Mouse (Mus musculus): ENCODE measurements around the gene Mef2a.

Gene Mef2a

GRCm38 (mm10) chr7:67372729-67373583, at the start of gene Mef2a:
Gene Mef2a, minus strand, starts transcription at chr7:67372858.
- ChIA-PET POLR2A (no interaction called here), CTCF (interaction anchor here in 1 of 4 experiments (0.5 kb wide), 1 partner anchor 15 kb away, joined by 3 read pairs; no protein-coding TSS in a partner anchor)

GRCm38 (mm10) chr7:67421476-67422186, 49.0 kb upstream of the Mef2a start:
- POLR2A ChIA-PET = no interaction called here
- CTCF ChIA-PET = no interaction called here

DNA sequence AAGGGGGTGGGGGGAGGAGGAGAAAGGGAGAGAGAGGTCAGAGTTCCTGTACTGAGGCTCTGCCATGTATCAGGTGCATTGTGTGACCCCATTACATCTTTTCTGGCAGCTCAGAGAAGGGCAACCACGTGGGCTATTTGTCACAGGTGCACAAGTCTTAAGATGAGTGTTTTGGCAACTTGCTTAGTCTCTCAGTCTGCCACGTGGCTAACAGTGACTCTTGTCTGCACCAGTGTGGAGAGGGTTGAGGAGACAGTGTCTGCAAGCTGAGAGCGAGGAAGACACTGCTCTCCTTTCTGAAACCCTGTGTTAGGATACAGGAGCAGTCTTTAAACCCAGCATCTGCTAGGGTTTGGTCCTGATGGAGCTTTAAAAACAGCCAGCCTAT, 48.4 kb upstream of the Mef2a start:
- CTCF ChIA-PET = no interaction called here

GRCm38 (mm10) chr7:67419591-67420314, 47.1 kb upstream of the Mef2a start:
- ChIA-PET POLR2A (interaction anchor here in 1 of 4 experiments (0.7 kb wide), 1 partner anchor 633 kb away, joined by 3 read pairs; no protein-coding TSS in a partner anchor), CTCF (interaction anchor here in 1 of 4 experiments (0.6 kb wide), 1 partner anchor 303 kb away, joined by 3 read pairs; no protein-coding TSS in a partner anchor)

More for the DNA sequence above, 48.4 kb upstream of the Mef2a start:
- POLR2A ChIA-PET = no interaction called here

DNA sequence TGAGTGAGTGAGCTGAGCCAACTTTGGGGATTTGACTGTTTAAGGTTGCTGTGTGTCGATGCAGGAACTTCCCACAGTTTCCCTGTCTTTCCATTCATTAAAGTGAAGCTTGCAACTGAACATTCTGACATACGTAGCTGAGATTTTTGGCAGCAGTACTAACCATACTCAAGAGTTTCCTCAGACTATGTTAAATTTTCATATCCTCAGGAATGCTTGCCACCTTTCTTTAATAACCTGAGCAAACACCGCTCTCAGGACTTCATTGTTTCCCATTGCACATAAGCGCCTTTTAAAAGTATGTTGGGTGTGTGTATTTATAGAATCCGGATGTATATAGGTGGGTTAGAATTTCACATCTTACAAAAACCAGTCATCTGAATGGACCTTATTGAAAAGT, 45.5 kb upstream of the Mef2a start:
- ChIA-PET CTCF (no interaction called here), POLR2A (interaction anchor here in 2 of 4 experiments (0.5 to 1.1 kb wide), 3 partner anchors 28 to 227 kb away, joined by 3 to 4 read pairs (median 3); partner anchors contain the start of gene Lrrc28 (in 1 of the 2))

DNA sequence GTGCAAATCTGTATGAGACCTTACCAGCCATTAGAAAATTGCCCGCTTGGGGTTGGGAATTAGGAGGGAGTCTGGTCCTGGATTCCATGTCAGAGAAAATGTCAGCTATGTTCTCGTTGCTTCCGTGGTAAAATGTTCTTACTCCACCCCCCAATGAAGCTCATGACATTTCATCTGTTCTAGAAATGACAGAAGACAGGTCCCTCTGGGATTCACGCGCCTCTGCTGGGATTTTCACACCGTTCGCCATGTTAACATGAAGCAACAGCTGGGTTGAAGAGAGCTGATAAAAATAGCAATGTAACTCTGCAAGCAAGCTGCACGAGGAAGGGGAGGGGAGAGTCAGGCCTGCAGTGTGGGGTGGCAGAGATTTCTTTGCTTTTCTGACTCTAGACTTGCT, 42.1 kb upstream of the Mef2a start:
- ChIA-PET POLR2A (interaction anchor here in 1 of 4 experiments (0.7 kb wide), 2 partner anchors 391 to 861 kb away, joined by 4 to 7 read pairs; no protein-coding TSS in a partner anchor), CTCF (interaction anchor here in 1 of 4 experiments (0.6 kb wide), 1 partner anchor 980 kb away, joined by 4 read pairs; no protein-coding TSS in a partner anchor)

DNA sequence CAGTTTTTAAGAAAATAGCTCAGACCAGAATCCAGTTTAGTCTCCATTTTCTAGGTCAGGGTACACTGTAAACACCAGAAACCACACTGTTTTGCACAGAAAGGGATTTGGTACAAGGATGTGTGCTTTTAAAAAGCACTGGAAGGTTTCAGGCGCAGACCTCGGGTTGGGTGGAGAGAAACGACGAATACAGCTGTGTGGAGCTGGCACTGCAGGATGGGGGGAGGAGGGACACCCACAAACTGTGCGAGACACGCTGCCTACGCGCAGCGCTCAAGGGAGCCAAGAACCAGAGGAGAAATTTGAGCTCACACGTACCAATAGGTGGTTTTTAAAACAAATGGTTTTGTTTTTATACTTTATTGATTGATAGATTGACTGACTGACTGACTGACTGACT, 40.0 kb upstream of the Mef2a start:
- CTCF ChIA-PET = no interaction called here
- POLR2A ChIA-PET = no interaction called here

DNA sequence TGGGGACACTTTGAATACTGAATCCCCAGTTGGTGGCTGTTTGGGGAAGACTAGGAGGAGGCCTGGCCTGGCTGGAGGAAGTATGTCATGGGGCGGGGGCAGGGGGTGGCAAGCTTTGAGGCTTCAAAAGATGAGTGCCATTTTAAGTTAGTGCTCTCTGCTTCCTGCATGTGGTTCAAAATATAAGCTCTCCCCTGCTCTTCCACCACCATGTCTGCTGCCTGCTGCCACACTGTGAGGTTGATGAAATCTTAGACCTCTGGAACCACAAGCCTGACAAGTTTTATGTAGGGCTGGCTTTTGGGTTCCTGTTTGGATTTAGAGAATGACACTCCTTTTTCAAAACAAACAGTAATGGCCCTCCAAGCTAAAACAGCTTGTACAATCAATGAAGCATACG, 34.4 kb upstream of the Mef2a start:
- POLR2A ChIA-PET = no interaction called here
- CTCF ChIA-PET = no interaction called here

- CTCF ChIA-PET = no interaction called here
- POLR2A ChIA-PET = no interaction called here
These were observed 31.5 kb upstream of the Mef2a start for GRCm38 (mm10) chr7:67404176-67404575.

DNA sequence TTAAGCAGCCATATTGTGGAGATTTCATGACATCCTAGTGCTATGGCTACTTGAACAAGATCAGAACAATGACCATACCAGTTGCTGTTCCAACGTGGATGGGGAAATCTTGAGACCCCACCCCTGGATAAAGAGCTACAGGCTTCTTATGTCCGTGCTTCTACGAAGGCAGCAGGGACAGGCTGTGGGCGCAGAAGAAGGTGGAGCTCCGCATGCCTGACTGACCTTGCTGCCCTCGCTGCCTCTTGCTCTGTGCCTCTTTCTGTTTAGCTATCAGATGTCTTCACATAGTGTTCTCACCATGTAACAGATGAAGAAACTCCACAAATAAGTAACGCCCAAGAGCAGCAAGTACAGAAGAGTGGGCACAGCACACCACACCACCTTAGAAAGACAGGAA, 29.7 kb upstream of the Mef2a start:
- ChIA-PET POLR2A (no interaction called here), CTCF (no interaction called here)

GRCm38 (mm10) chr7:67401379-67401778, 28.7 kb upstream of the Mef2a start:
- ChIA-PET POLR2A (no interaction called here), CTCF (no interaction called here)

- ChIA-PET POLR2A (no interaction called here), CTCF (no interaction called here)
These were observed 18.1 kb upstream of the Mef2a start for GRCm38 (mm10) chr7:67390760-67391159.

- ChIA-PET POLR2A (no interaction called here), CTCF (no interaction called here)
These were observed 17.4 kb upstream of the Mef2a start for GRCm38 (mm10) chr7:67390095-67390494.

GRCm38 (mm10) chr7:67384942-67385872, 12.5 kb upstream of the Mef2a start:
- POLR2A ChIA-PET = interaction anchor here in 2 of 4 experiments (0.6 to 1.0 kb wide), 3 partner anchors 11 to 330 kb away, joined by 3 to 5 read pairs (median 3); no protein-coding TSS in a partner anchor
- CTCF ChIA-PET = no interaction called here

- ChIA-PET POLR2A (interaction anchor here in 1 of 4 experiments (0.7 kb wide), 1 partner anchor 14 kb away, joined by 6 read pairs; no protein-coding TSS in a partner anchor), CTCF (interaction anchor here in 1 of 4 experiments (0.7 kb wide), 1 partner anchor 51 kb away, joined by 4 read pairs; no protein-coding TSS in a partner anchor)
These were observed 7.8 kb upstream of the Mef2a start for GRCm38 (mm10) chr7:67380174-67381129.

- ChIA-PET CTCF (no interaction called here), POLR2A (no interaction called here)
These were observed 4.1 kb upstream of the Mef2a start for GRCm38 (mm10) chr7:67376796-67377195.

DNA sequence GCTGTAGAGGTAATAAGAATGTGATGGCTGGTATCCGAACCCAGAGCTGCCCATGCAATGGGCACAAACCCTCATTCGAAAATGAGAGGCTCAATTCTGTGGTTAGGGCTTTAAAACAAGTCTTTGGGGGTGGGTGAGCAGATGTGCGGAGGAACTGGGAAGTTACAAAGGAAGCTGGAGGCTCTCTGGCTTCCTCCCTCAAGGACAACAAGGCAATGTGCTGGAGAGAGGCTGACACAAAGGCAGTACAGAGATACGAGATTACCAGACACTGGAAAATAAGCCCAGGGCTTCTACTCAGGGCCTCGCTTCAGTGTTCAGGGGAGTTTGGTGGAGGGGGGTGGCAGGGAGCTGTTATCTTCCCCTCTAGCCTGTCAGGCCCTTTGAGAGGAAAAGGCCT, 1.3 kb upstream of the Mef2a start:
- POLR2A ChIA-PET = interaction anchor here in 1 of 4 experiments (0.8 to 1.1 kb wide), 3 partner anchors 11 to 262 kb away, joined by 3 read pairs; no protein-coding TSS in a partner anchor
- CTCF ChIA-PET = interaction anchor here in 1 of 4 experiments (0.5 kb wide), 1 partner anchor 14 kb away, joined by 3 read pairs; no protein-coding TSS in a partner anchor

Measured in embryonic stem cell, embryonic (primary cell).